Mouse (Mus musculus): ENCODE measurements around the gene Reck. TPM values are rescaled to one million over a fixed set of nuclear protein-coding genes. Genes with fewer than 3 reads are reported as not detected.

The Reck gene
- polyA plus RNA-seq, 1 experiment, result 8.5 TPM

DNA sequence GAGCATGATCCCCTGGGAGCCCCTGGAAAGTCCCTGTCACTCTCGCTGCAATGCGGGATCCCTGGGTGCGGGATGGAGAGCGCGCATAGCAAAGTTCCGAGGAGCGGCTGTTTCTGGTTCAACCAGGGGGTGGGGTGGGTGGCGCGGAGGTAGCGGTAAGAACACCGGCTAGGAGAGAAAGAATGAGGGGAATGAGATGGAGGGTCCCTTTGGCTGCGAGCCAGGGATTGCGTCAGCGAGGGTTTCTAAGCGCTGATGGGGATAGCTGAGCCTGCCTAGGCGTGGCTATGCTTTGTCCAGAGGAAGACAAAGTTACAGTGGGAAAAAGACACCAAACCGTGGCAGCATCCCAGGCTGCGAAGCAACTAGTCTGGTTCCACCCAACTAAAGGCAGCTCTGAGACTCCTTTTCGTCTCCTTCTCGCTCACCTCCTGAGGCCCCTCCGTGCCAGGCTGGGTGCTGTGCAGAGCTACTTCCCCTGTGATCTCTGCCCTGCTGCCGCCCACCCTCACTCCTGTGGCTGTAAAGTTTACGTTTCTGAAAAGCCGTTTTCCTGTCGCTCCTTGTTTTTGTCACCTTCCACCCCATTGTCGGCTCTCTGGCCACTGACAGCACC lies 82.6 kb downstream of the Reck start:
- WGBS, result under 1% methylated on average over 26 of the region's 26 CpGs
- H3K4me1 ChIP-seq (ENCODE audit: control insufficient read depth, insufficient read depth, low read length), result no peaks in the 10 kb centered on the region
- TF ChIP-seq POLR2A (IDR thresholded peaks at IDR 0.05; ENCODE audit: low read depth, low read length), result no peak
- no peak for TF ChIP-seq CTCF (conservative IDR thresholded peaks at IDR 0.05; ENCODE audit: insufficient read depth, insufficient read length, low read depth, low read length)

DNA sequence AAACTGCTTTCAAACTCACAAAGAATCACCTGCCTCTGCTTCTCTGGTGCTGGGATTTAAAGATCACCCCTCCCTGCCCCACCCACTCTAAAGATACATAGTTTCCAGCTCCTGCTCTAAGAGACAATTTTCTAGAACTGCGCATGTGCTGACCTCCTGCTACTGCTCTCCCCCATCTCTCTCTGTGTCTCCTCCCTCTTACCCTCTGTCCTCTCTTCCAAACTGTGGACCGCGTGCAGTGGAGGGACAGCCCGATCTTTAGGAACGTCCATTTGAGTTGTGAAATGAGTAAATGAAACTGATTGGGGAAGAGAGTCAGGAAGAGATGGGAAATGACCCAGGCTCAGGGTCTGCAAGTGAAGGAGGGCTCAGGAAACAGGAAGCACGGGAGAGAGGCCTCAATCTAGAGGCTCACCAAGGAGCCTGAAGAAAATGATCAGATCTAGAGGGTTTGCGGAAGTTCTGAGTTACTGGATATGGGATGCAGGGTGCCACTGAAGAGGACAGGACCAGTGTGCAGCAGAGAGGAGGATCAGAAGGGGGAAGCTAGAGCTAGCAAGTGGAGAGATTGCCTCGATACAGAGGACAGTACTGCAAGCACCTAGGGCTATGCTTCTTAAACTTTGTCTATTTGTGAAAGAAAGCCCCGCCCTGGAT lies 84.3 kb downstream of the Reck start:
- H3K27ac ChIP-seq (ENCODE audit: insufficient read depth, low read depth, low read length), result no peak overlapping the region
- no peak for DNase-seq
- H3K36me3 ChIP-seq (ENCODE audit: control insufficient read depth, insufficient read depth, low read length), result no peaks in the 10 kb centered on the region
- H3K4me3 ChIP-seq (ENCODE audit: insufficient read depth, low read depth, low read length), result no peak overlapping the region
- 55% methylated on average over 9 of the region's 9 CpGs for WGBS
- no peak for TF ChIP-seq CTCF (conservative IDR thresholded peaks at IDR 0.05; ENCODE audit: insufficient read depth, insufficient read length, low read depth, low read length)
- no peaks in the 10 kb centered on the region for H3K27me3 ChIP-seq (replicated peaks; ENCODE audit: control insufficient read depth, insufficient read depth, low read length)
- H3K4me1 ChIP-seq (ENCODE audit: control insufficient read depth, insufficient read depth, low read length), result no peaks in the 10 kb centered on the region

More for the DNA sequence above, 82.6 kb downstream of the Reck start:
- DNase-seq, result peak; percentile 20
- Histone ChIP-seq H3K27me3 (replicated peaks; ENCODE audit: control insufficient read depth, insufficient read depth, low read length) (no peaks in the 10 kb centered on the region), H3K27ac (ENCODE audit: insufficient read depth, low read depth, low read length) (no peak overlapping the region), H3K4me3 (ENCODE audit: insufficient read depth, low read depth, low read length) (peak overlapping the region; percentile 30), H3K36me3 (ENCODE audit: control insufficient read depth, insufficient read depth, low read length) (no peaks in the 10 kb centered on the region)

DNA sequence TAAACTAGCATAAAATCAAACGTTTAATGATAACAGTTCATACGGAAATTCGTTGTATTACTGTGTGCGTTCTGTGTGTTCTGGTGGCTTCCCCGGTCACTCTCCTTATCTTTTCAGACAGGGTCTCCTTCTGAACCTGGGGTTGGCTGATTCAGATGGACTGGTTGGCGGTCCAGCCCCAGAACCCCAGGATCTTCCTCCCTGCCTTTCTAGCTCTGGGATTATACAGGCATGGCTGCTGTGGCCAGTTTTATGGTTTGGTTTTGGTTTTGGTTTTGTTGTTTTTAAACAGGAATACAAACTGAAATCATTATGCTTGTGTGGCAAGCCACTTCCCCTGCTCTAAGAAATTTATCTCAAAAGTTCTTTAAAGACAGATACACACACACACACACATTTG lies 84.9 kb downstream of the Reck start:
- 87% methylated on average over 6 of the region's 6 CpGs for WGBS
- no peaks in the 10 kb centered on the region for H3K36me3 ChIP-seq (ENCODE audit: control insufficient read depth, insufficient read depth, low read length)
- no peak overlapping the region for H3K4me3 ChIP-seq (ENCODE audit: insufficient read depth, low read depth, low read length)
- no peaks in the 10 kb centered on the region for H3K27me3 ChIP-seq (replicated peaks; ENCODE audit: control insufficient read depth, insufficient read depth, low read length)
- H3K27ac ChIP-seq (ENCODE audit: insufficient read depth, low read depth, low read length), result no peak overlapping the region
- no peak for TF ChIP-seq CTCF (conservative IDR thresholded peaks at IDR 0.05; ENCODE audit: insufficient read depth, insufficient read length, low read depth, low read length)
- no peak for TF ChIP-seq POLR2A (IDR thresholded peaks at IDR 0.05; ENCODE audit: low read depth, low read length)
- DNase-seq, result no peak
- H3K4me1 ChIP-seq (ENCODE audit: control insufficient read depth, insufficient read depth, low read length), result no peaks in the 10 kb centered on the region

DNA sequence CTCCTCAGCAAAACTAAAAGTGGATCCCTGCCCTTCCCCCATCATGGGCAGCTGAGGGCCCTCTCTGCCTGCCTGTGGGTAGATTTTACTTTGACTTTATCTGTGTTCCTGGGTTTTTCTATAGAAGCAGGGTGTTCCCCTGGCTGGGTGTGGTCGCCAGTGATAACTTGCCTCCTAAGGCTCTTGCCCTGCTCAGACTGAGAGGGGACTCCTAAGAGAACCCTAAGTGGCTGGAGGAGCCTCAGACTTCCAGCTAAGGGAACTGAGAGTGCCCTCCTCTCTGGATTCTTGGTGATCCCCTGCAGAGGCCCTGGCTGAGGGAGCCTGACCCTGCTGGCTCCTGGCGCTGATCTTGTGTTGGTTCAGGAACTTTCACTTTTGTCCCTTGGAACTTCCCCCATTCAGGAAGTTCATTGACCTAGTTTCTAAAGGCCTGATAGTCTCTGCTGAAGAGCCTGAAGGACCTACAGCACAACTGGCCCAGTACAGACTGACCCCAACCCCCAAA lies 89.0 kb downstream of the Reck start:
- Histone ChIP-seq H3K4me3 (ENCODE audit: insufficient read depth, low read depth, low read length) (no peak overlapping the region), H3K4me1 (ENCODE audit: control insufficient read depth, insufficient read depth, low read length) (no peaks in the 10 kb centered on the region), H3K27ac (ENCODE audit: insufficient read depth, low read depth, low read length) (no peak overlapping the region), H3K27me3 (replicated peaks; ENCODE audit: control insufficient read depth, insufficient read depth, low read length) (no peaks in the 10 kb centered on the region), H3K36me3 (ENCODE audit: control insufficient read depth, insufficient read depth, low read length) (no peaks in the 10 kb centered on the region)
- peak; percentile 81 for DNase-seq
- WGBS, result 38% methylated on average over 2 of the region's 2 CpGs
- TF ChIP-seq CTCF (conservative IDR thresholded peaks at IDR 0.05; ENCODE audit: insufficient read depth, insufficient read length, low read depth, low read length) (no peak), POLR2A (IDR thresholded peaks at IDR 0.05; ENCODE audit: low read depth, low read length) (no peak)

DNA sequence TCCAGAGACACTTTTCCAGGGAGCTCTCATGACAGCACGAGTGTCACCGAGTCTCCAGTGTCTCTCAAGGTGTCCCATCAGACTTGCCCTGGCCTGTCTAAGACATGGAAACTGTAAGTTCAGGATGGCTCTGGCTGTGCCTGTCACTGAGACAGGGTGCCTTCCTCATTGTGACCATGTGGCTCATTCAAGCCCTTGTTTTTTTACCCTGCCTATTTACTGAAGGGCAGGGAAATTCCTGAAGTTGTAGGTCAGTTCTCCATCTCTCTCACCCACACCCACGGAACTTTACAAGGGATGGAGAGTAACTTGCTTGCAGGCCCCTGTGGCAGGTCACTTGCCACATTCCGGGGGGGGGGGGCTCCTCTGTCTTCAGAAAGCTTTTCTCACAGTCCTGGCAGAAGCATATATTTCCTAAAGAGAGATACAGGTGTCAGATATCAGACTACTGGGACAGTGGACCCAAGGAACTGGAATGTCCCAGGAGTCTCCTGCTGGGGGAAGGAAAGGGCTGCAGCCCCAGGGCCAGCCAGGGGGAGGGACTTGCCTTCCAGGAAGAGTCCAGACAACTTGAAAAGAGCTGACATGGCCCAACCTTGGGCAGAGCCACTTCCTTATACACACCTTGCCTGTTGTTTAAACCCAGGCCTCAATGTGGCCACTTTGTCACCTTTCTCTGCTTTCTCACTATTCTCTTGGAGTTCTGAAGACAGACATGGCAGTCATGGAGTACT lies 89.8 kb downstream of the Reck start:
- Histone ChIP-seq H3K4me3 (ENCODE audit: insufficient read depth, low read depth, low read length) (no peak overlapping the region), H3K27me3 (replicated peaks; ENCODE audit: control insufficient read depth, insufficient read depth, low read length) (no peaks in the 10 kb centered on the region), H3K36me3 (ENCODE audit: control insufficient read depth, insufficient read depth, low read length) (no peaks in the 10 kb centered on the region), H3K27ac (ENCODE audit: insufficient read depth, low read depth, low read length) (no peak overlapping the region), H3K4me1 (ENCODE audit: control insufficient read depth, insufficient read depth, low read length) (no peaks in the 10 kb centered on the region)
- 41% methylated on average over 4 of the region's 4 CpGs for WGBS
- TF ChIP-seq CTCF (conservative IDR thresholded peaks at IDR 0.05; ENCODE audit: insufficient read depth, insufficient read length, low read depth, low read length), result no peak
- TF ChIP-seq POLR2A (IDR thresholded peaks at IDR 0.05; ENCODE audit: low read depth, low read length), result no peak
- no peak for DNase-seq

DNA sequence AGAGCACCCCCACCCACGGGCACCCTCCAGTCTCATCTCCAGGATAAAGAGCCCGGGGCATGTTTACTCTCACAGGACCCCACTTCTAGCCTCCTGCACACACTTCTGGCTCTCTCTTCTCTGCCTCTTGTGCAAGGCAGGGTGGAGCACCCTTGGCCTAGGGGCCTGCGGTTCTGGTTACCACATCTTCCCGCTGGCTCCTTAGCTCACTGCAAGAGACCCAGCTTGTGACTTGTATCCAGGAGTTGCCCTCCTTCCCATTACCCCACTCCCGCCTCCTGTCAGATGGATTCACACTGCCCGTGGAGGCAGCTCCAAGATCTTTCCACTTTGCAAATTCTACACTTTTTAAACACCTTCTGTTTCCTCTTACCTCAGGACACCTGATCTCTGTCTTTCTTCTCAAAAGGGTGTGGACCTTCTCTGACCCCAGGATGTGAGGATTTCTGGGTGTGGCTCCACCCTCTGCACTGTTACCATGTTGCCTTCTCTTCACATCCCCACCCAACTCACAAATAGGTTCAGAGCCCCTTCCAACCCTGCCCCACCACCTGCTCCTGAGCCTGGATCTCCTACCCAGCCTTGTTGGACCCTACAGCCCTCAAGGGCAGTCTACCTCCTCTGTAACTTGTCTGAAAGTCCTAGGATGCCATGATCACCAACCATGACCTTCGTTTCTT lies 90.7 kb downstream of the Reck start:
- Histone ChIP-seq H3K4me1 (ENCODE audit: control insufficient read depth, insufficient read depth, low read length) (no peaks in the 10 kb centered on the region), H3K27me3 (replicated peaks; ENCODE audit: control insufficient read depth, insufficient read depth, low read length) (no peaks in the 10 kb centered on the region), H3K27ac (ENCODE audit: insufficient read depth, low read depth, low read length) (no peak overlapping the region), H3K4me3 (ENCODE audit: insufficient read depth, low read depth, low read length) (no peak overlapping the region), H3K36me3 (ENCODE audit: control insufficient read depth, insufficient read depth, low read length) (no peaks in the 10 kb centered on the region)
- no peak for TF ChIP-seq POLR2A (IDR thresholded peaks at IDR 0.05; ENCODE audit: low read depth, low read length)
- no peak for TF ChIP-seq CTCF (conservative IDR thresholded peaks at IDR 0.05; ENCODE audit: insufficient read depth, insufficient read length, low read depth, low read length)
- WGBS, result 86% methylated on average over 7 of the region's 7 CpGs
- DNase-seq, result no peak
